Comparison of ENCODE assay signal across 9 mouse cellular contexts in genomic region chr2:30686359-30686758, GRCm38 (mm10).
DNase-seq lines count a peak whose midpoint lies in the region; ATAC-seq and TF ChIP-seq lines count a peak whose summit lies in the region.
"Had no signal": no experiment of that assay in that cellular context is flagged by ENCODE, and none has a peak within 500 bp of the region (broad histone marks: within the 10 kb centered on the region; RNA-seq: fewer than 3 reads in every experiment).

No protein-coding gene starts in this region.

- peak overlapping the region; percentile 52; the same call in 1 of the 2 replicates for H3K9ac ChIP-seq in heart, embryonic 14.5 days (ENCODE audit: low read length)
- H3K9ac ChIP-seq in forebrain, postnatal 0 days, result no peak overlapping the region

- no peak for DNase-seq in heart, postnatal 10 days
- DNase-seq in forebrain, postnatal 0 days, result no peak
- DNase-seq in midbrain, embryonic 10.5 days (ENCODE audit: low spot score), result no peak
- DNase-seq in B cell, adult 2 months, result no peak
- no peak for DNase-seq in embryo, embryonic 11 days

- no peak for TF ChIP-seq CTCF in E14TG2a.4 (conservative IDR thresholded peaks at IDR 0.05; ENCODE audit: low read length)
- no peak for TF ChIP-seq CTCF in forebrain, postnatal 0 days (IDR thresholded peaks at IDR 0.05; ENCODE audit: low read depth)

- intact Hi-C loops in heart, postnatal 10 days (cut with DNase I), result no loop called here

- H3K27ac ChIP-seq in heart, embryonic 14.5 days (replicated peaks in 1 of 2; ENCODE audit: control insufficient read depth in 1 of 2, insufficient read depth in 1 of 2, low read depth in 2 of 2, low read length in 2 of 2), result peak overlapping the region; percentile 30 to 92
- H3K27ac ChIP-seq in forebrain, postnatal 0 days (ENCODE audit: low read depth, low read length), result peak overlapping the region; percentile 83; the same call in 1 of the 2 replicates
- peak overlapping the region; percentile 99 for H3K27ac ChIP-seq in midbrain, embryonic 10.5 days (replicated peaks)

- H3K4me2 ChIP-seq in heart, embryonic 14.5 days (ENCODE audit: low read length), result no peak overlapping the region
- H3K4me2 ChIP-seq in forebrain, postnatal 0 days (ENCODE audit: low read depth), result no peak overlapping the region

- WGBS in heart, embryonic 14.5 days, result 81% methylated on average over 6 of the region's 6 CpGs
- 71% methylated on average over 6 of the region's 6 CpGs for WGBS in forebrain, postnatal 0 days
- WGBS in midbrain, embryonic 10.5 days, result 77% methylated on average over 6 of the region's 6 CpGs

- no peaks in the 10 kb centered on the region for H3K36me3 ChIP-seq in heart, embryonic 14.5 days (ENCODE audit: control insufficient read depth, insufficient read depth, low read length)
- no peaks in the 10 kb centered on the region for H3K36me3 ChIP-seq in E14TG2a.4 (ENCODE audit: insufficient read depth, low read length)
- H3K36me3 ChIP-seq in forebrain, postnatal 0 days (ENCODE audit: insufficient read depth), result no peaks in the 10 kb centered on the region
- no peaks in the 10 kb centered on the region for H3K36me3 ChIP-seq in midbrain, embryonic 10.5 days

- H3K27me3 ChIP-seq in heart, embryonic 14.5 days (ENCODE audit: control insufficient read depth, insufficient read depth, low read length), result no peaks in the 10 kb centered on the region
- H3K27me3 ChIP-seq in E14TG2a.4 (ENCODE audit: insufficient read depth, low read length), result peaks cover 41% of the 10 kb centered on the region
- no peaks in the 10 kb centered on the region for H3K27me3 ChIP-seq in forebrain, postnatal 0 days (ENCODE audit: insufficient read depth, low read length)
- H3K27me3 ChIP-seq in midbrain, embryonic 10.5 days (ENCODE audit: low read depth, poor library complexity, severe bottlenecking), result peaks cover 15% of the 10 kb centered on the region; the same call in 1 of the 2 replicates

- H3K4me3 ChIP-seq in heart, embryonic 14.5 days (ENCODE audit: control insufficient read depth in 1 of 2, insufficient read depth in 1 of 2, low read depth in 1 of 2, low read length in 2 of 2), result no peak overlapping the region
- peak overlapping the region; percentile 72; the same call in 1 of the 2 replicates for H3K4me3 ChIP-seq in E14TG2a.4 (replicated peaks; ENCODE audit: low read length)
- no peak overlapping the region for H3K4me3 ChIP-seq in forebrain, postnatal 0 days (ENCODE audit: low read depth, low read length)
- no peak overlapping the region for H3K4me3 ChIP-seq in midbrain, embryonic 10.5 days

- peaks cover 39 to 45% of the 10 kb centered on the region in 2 experiments for H3K4me1 ChIP-seq in heart, embryonic 14.5 days (ENCODE audit: control insufficient read depth in 2 of 2, insufficient read depth in 2 of 2, low read length in 2 of 2)
- peaks cover 86% of the 10 kb centered on the region for H3K4me1 ChIP-seq in E14TG2a.4 (replicated peaks; ENCODE audit: low read depth, low read length)
- peaks cover 17% of the 10 kb centered on the region; the same call in 1 of the 2 replicates for H3K4me1 ChIP-seq in forebrain, postnatal 0 days (ENCODE audit: insufficient read depth)
- H3K4me1 ChIP-seq in midbrain, embryonic 10.5 days, result peaks cover 90% of the 10 kb centered on the region

- H3K9me3 ChIP-seq in heart, embryonic 14.5 days (ENCODE audit: control insufficient read depth, low read length), result no peaks in the 10 kb centered on the region
- no peaks in the 10 kb centered on the region for H3K9me3 ChIP-seq in E14TG2a.4 (ENCODE audit: low read length)
- 0 out of 2 replicates have a peak, but pooled peaks cover 4% of the 10 kb centered on the region for H3K9me3 ChIP-seq in forebrain, postnatal 0 days (ENCODE audit: low read length)
- no peaks in the 10 kb centered on the region for H3K9me3 ChIP-seq in midbrain, embryonic 10.5 days (replicated peaks)

- ATAC-seq in heart, embryonic 14.5 days (ENCODE audit: insufficient number of reproducible peaks, insufficient read depth, low FRiP score, low read depth), result no peak
- ATAC-seq in forebrain, postnatal 0 days, result no peak
- no peak for ATAC-seq in monocyte, adult 5-6 weeks (replicated peaks; ENCODE audit: insufficient number of reproducible peaks, low FRiP score, low TSS enrichment, poor library complexity, severe bottlenecking)
- ATAC-seq: CD4-positive, CD25-positive, alpha-beta regulatory T cell, adult 4 months had no signal
